Mouse (Mus musculus) midbrain, postnatal 0 days (tissue): ENCODE data around the gene Apba3. TPM values are rescaled to one million over a fixed set of nuclear protein-coding genes. Genes with fewer than 3 reads are reported as not detected.

ENCODE experiments used
- ATAC-seq: fragments of 200-750 bp; cut with Nextera tagmentation; 2 replicates; pipeline ENCODE4 v1.8.0; 2017; ENCODE audit warnings: moderate number of reproducible peaks, mild to moderate bottlenecking, moderate TSS enrichment, moderate library complexity; ENCODE audit not compliant: low FRiP score
- DNase-seq: peaks from one replicate; pipeline ENCODE4 v3.0.0-alpha.2; 2015; ENCODE audit warnings: low spot score
- H3K27ac ChIP-seq: fragments of 300-500 bp; sonication (generic); 2 replicates; pipeline ENCODE4 v1.5.1; 2014; ENCODE audit warnings: low read depth, mild to moderate bottlenecking, low read length, mixed read lengths
- H3K27me3 ChIP-seq: fragments of 300-500 bp; sonication (generic); 2 replicates; pipeline ENCODE4 v1.6.1; 2014; ENCODE audit warnings: low read length, control low read depth, mixed read lengths; ENCODE audit not compliant: insufficient read depth
- H3K36me3 ChIP-seq: fragments of 300-500 bp; sonication (generic); 2 replicates; pipeline ENCODE4 v1.6.1; 2014; ENCODE audit warnings: low read length, control low read depth, mixed read lengths; ENCODE audit not compliant: insufficient read depth
- H3K4me1 ChIP-seq: fragments of 300-500 bp; sonication (generic); 2 replicates; pipeline ENCODE4 v1.6.1; 2014; ENCODE audit warnings: mild to moderate bottlenecking, control low read depth, antibody characterized with exemption, low read length, mixed read lengths; ENCODE audit not compliant: insufficient read depth
- H3K4me2 ChIP-seq: fragments of 300-500 bp; sonication (generic); 2 replicates; pipeline ENCODE4 v1.6.1; 2014; ENCODE audit warnings: low read depth, mild to moderate bottlenecking, low read length, mixed read lengths; ENCODE audit not compliant: poor library complexity, severe bottlenecking
- H3K4me3 ChIP-seq: fragments of 300-500 bp; sonication (generic); 2 replicates; pipeline ENCODE4 v1.5.1; 2014; ENCODE audit warnings: low read depth, mild to moderate bottlenecking, low read length, moderate library complexity
- H3K9ac ChIP-seq: fragments of 300-500 bp; sonication (generic); replicated peaks from 2 replicates; pipeline ENCODE4 v1.6.1; 2014; ENCODE audit warnings: mild to moderate bottlenecking, low read length, moderate library complexity, mixed read lengths; ENCODE audit not compliant: poor library complexity, severe bottlenecking
- H3K9me3 ChIP-seq: fragments of 300-500 bp; sonication (generic); 2 replicates; pipeline ENCODE4 v1.6.1; 2016; ENCODE audit warnings: low read length, control low read depth
- CTCF ChIP-seq: IDR thresholded peaks from 2 replicates; pipeline ENCODE4 v1.5.1; 2016; ENCODE audit warnings: antibody characterized with exemption, mild to moderate bottlenecking
- WGBS: fragments of 180-500 bp; shearing (Covaris S2); extraction: QIAGEN DNeasy Blood & Tissue Kit; methylation state at CpG from one replicate; pipeline ENCODE4 v1.1.7; 2014; 5-methylcytosine and 5-hydroxymethylcytosine counted together
- polyA plus RNA-seq: library from polyadenylated mRNA; unstranded; fragments of >200 nt; fragmentation: Nextera tagmentation; extraction: Ambion mirVana; gene quantifications from 2 replicates; pipeline ENCODE4 v1.2.1, GENCODE M21; 2015
- total RNA-seq: library from RNA; depleted of rRNA; stranded (reverse); fragments of >200 nt; gene quantifications from 2 replicates; pipeline ENCODE4 v1.2.3, GENCODE M21; 2014

Gene Apba3
- total and polyA plus RNA-seq, 2 experiments from 2014 or later: 25.2 to 64.8 TPM

DNA sequence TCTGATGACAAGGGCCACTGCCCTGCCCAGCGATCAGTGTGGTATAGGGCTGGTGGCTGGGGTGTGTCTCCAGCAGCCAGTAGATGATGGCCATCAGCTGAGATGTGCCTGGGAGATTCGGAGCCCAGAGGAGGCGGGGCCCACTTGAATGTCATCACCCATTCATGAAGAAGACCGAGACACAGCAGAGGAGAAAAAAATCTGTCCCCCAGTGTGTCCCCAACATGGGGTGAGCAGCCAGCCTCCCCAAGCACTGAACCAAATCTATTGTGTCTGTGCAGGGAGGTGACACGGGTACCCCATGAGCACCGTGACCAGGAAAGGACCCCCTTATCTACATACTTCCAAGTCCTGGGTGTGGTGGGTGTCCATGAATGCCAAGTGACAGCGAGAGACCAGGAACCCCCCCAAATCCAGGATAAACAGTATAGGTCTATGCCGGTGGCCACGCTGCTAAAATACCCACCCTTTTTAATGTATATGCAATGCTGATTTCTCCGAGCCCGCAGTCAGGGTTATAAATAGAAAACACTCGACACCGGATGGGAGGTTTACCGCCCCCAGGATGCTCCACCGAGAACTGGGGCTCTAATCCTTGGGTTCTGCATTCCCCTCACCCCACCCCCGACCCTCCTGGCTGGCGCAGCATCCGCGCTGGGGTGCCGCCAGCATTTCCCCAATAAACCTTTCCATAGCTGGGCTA lies 36.9 kb upstream of the Apba3 start:
- TF ChIP-seq CTCF: no peak
- Histone ChIP-seq H3K4me1 (peaks cover 15% of the 10 kb centered on the region), H3K9me3 (no peaks in the 10 kb centered on the region), H3K27ac (peak overlapping the region; percentile 96), H3K27me3 (no peaks in the 10 kb centered on the region), H3K36me3 (no peaks in the 10 kb centered on the region), H3K9ac (peak overlapping the region; percentile 94), H3K4me2 (peak overlapping the region; percentile 77), H3K4me3 (peak overlapping the region; percentile 76)
- ATAC-seq (no peak), DNase-seq (peak; percentile 50)
- WGBS: 4% methylated on average over 20 of the region's 20 CpGs

DNA sequence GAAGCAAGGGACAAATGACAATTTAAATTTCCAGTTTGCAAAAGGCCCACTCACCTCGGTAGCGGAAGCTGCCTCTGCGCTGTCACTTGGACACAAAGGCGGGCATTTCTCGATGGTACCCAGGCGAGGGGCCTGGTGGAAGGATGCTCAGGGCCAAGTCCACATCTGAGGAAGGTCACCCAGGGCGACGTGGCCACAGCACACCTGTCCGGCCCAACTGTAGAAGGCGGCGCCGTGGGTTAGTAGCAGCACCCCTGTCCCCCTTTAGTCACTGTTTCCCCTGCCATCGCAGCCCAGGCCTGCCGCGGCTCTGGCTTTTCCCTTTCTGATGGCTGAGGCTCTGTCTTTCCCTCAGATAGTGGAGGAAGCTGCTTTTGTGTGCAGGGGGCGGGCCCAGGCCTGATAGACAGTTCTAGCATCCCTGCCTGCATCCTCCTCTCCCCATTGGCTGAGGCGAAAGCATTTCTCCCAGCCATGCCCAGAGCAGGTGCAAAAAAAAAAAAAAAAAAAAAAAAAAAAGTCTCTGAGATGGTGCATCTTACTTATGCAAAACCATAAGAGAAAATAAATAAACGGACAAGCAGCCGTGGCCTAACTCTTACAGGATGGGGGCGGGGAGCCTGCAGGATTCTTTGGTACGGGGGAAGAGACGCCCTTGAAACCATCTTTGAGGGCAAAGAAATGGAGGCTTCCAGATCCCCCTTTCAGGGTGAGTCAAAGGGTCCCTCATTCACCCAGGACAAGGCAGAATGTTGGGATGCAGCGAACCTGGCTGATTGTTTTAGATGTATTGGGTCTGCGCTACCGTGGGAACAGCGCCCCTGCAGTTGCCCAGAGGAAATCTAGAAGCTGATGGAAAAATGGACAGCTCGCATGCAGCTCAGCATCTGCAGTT lies 36.1 kb upstream of the Apba3 start, which contains the start of gene Atcay:
TSS of gene Atcay (minus strand) at position 396 of the 895 bp plus-strand sequence.
- H3K27me3 ChIP-seq: no peaks in the 10 kb centered on the region
- peak; percentile 79 for TF ChIP-seq CTCF
- H3K4me1 ChIP-seq: peaks cover 15% of the 10 kb centered on the region
- H3K9ac ChIP-seq: peak within 1 kb of the TSS; percentile 94
- H3K36me3 ChIP-seq: no peaks in the 10 kb centered on the region; the same call in 1 of the 2 replicates
- peak; percentile 87 for ATAC-seq
- peak; percentile 93 for DNase-seq
- H3K4me2 ChIP-seq: peak within 1 kb of the TSS; percentile 77
- H3K9me3 ChIP-seq: no peaks in the 10 kb centered on the region
- H3K4me3 ChIP-seq: peak within 1 kb of the TSS; percentile 76
- H3K27ac ChIP-seq: peak within 1 kb of the TSS; percentile 96
- WGBS: 3% methylated on average over 27 of the region's 27 CpGs

DNA sequence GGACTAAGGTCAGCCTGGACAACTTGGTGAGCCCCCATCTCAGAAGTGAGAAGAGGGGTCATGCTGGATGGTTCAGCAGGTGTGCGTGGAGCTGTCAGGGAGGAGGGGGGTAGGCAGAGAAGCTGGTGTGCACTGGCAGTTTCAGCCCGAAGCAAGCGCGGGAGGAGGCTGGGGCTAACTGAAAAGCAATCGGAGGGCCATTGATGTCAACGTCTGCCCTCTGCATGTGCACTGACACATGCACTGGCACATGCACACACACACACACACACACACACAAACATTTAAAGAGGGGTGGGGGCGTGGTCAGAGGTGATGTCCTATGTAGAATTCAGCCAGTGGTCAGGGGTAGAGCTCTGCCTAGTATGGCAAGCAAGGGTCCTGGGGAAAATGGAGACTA lies 35.3 kb upstream of the Apba3 start:
- 0 out of 2 replicates have a peak, but pooled peaks have one; percentile 1 for ATAC-seq

DNA sequence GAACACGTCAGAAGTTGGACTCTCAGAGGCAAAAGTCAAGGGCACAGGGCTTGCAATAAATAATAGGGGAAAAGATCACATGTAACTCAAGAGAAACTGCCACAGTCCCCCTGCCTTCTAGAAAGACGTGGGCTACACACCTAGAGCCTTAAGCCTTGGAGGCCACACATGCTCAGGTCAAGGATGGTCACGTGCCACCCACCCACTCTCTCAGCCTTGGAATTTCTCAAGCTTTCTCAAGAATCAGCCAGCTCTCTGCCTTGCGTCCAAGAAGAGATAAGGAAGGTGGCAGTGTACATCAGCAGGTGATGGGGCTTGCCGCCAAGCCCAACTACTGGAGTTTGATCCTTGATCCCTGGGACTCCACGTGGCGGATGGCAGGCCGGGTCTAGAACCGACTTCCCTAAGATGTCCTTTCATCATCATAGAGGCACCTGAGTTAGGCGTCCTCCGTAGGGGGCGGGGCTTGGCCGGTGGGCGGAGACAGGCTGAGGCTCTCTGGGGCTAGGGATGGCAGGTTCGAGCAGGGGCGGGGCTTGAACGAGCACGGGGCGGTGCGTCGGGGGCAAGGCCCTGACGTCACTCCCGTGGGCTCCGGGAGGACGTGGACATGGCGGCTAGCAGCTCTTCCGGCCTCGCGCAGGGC lies 34.1 kb upstream of the Apba3 start, which contains the start of gene Zfr2:
TSS of gene Zfr2 (plus strand) at position 576 of the 646 bp plus-strand sequence.
- DNase-seq (peak; percentile 86), ATAC-seq (peak; percentile 78)
- 9% methylated on average over 27 of the region's 29 CpGs for WGBS
- H3K27me3 ChIP-seq: no peaks in the 10 kb centered on the region
- H3K4me1 ChIP-seq: peaks cover 15% of the 10 kb centered on the region
- TF ChIP-seq CTCF: no peak
- H3K4me2 ChIP-seq: peak within 1 kb of the TSS; percentile 67
- no peaks in the 10 kb centered on the region for H3K9me3 ChIP-seq
- peak within 1 kb of the TSS; percentile 97 for H3K9ac ChIP-seq
- peak within 1 kb of the TSS; percentile 71 for H3K4me3 ChIP-seq
- H3K36me3 ChIP-seq: no peaks in the 10 kb centered on the region; the same call in 1 of the 2 replicates
- peak within 1 kb of the TSS; percentile 48 for H3K27ac ChIP-seq

More for the DNA sequence above, 35.3 kb upstream of the Apba3 start:
- Histone ChIP-seq H3K27me3 (no peaks in the 10 kb centered on the region), H3K9me3 (no peaks in the 10 kb centered on the region), H3K4me3 (peak overlapping the region; percentile 76), H3K27ac (peak overlapping the region; percentile 96), H3K9ac (no peak overlapping the region; the same call in 1 of the 2 replicates), H3K4me1 (peaks cover 15% of the 10 kb centered on the region), H3K36me3 (no peaks in the 10 kb centered on the region; the same call in 1 of the 2 replicates), H3K4me2 (peak overlapping the region; percentile 77)
- 42% methylated on average over 7 of the region's 7 CpGs for WGBS
- TF ChIP-seq CTCF: no peak
- no peak for DNase-seq

DNA sequence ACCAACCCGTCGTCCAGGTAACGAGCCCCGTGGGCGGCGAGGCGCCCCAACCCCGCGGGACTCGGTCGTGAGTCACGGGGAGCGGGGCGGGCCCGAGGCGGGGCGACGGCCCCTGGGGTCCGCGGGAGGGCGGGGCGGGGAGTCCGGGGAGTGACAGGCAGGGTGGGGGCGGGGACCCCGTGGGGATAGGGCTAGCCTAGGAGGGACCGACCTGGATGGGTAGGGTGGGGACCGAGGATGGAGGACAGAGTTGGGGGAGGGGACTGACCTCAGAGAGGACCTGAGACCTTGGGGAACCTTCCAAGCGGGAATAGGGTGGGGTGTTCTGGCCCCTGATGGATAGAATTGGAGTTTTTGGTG lies 33.6 kb upstream of the Apba3 start:
- TF ChIP-seq CTCF: no peak
- H3K27me3 ChIP-seq: no peaks in the 10 kb centered on the region
- WGBS: under 1% methylated on average over 14 of the region's 28 CpGs
- peak; percentile 47 for ATAC-seq
- no peak for DNase-seq
- peak overlapping the region; percentile 67 for H3K4me2 ChIP-seq
- H3K27ac ChIP-seq: peak overlapping the region; percentile 48; the same call in 1 of the 2 replicates
- peaks cover 15% of the 10 kb centered on the region for H3K4me1 ChIP-seq
- H3K4me3 ChIP-seq: peak overlapping the region; percentile 71
- H3K9me3 ChIP-seq: no peaks in the 10 kb centered on the region
- H3K36me3 ChIP-seq: no peaks in the 10 kb centered on the region; the same call in 1 of the 2 replicates
- peak overlapping the region; percentile 97 for H3K9ac ChIP-seq
